Mouse (Mus musculus) thymus, postnatal 14 days (tissue): ENCODE results near the gene Cep97.
"Not testable (repeated sequence)": the region's sequence is repeated elsewhere in the genome, so short reads cannot be mapped to it uniquely, and the experiment has no call there.

Source experiments
- DNase-seq: peaks from one replicate; pipeline ENCODE4 v3.0.0; 2021

Cep97 gene

DNA sequence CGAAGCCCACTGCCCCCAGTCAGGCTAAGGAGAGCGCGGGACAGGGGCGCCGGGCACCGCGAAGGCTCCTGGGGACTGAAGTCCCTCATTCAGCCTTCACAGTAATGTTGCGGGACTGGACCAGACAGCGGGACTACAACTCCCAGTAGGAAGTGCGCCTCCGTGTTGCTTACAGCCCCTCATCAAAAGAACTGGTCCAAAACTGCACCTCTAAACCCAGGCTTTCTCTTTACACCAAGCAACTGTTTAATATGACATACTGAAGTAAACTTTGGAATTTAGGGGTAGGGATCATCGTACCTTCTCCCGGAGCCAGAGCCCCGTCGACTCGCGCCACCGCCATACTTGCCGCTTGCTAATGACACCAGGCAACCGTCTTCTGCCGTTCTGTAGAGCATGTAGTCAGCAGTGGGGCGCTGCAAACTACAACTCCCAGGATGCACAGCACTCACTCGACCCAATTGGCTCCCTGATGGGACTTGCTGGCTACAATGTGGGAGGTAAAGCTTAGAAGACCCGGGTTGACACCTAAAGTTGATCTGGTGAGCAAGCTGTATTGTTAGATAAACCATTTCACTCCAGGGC lies at the start of gene Cep97:
TSS of gene Cep97 (minus strand) at position 403 of the 585 bp plus-strand sequence.
- peak; percentile 93 for DNase-seq

GRCm38 (mm10) chr16:55974903-55975285 lies 40.2 kb upstream of the Cep97 start:
- no peak for DNase-seq

DNA sequence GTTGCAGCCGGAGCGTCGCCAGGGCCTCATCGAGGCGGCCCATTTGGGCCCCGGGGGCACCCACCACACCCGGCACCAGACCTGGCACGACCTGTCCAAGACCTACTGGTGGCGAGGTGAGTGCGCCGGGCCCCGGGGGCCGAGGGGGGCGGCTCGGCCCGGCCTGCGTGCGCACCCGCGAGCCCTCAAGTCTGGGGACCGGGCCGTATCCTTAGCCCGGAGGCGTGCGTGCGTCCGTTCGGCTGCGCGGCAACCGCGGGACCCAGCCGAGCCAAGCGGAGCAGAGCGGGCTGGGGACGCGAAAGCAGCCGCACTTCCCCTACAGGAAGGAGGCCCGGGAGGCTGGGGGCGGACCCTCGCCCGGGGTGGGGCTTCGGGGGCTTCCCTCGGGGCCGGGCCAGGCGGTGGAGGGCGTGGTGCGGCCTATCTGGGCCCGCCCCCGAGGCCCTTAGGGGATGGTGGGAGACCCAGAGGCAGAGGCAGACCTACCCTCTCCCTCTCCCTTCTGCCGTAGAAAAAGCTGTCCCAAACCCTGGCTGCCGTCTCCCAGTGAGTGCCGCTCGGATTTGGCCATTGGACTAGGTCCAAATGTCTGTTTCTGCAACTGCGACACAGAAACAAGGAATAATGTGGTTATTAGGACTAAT lies 39.7 kb upstream of the Cep97 start:
- peak; percentile 97 for DNase-seq

DNA sequence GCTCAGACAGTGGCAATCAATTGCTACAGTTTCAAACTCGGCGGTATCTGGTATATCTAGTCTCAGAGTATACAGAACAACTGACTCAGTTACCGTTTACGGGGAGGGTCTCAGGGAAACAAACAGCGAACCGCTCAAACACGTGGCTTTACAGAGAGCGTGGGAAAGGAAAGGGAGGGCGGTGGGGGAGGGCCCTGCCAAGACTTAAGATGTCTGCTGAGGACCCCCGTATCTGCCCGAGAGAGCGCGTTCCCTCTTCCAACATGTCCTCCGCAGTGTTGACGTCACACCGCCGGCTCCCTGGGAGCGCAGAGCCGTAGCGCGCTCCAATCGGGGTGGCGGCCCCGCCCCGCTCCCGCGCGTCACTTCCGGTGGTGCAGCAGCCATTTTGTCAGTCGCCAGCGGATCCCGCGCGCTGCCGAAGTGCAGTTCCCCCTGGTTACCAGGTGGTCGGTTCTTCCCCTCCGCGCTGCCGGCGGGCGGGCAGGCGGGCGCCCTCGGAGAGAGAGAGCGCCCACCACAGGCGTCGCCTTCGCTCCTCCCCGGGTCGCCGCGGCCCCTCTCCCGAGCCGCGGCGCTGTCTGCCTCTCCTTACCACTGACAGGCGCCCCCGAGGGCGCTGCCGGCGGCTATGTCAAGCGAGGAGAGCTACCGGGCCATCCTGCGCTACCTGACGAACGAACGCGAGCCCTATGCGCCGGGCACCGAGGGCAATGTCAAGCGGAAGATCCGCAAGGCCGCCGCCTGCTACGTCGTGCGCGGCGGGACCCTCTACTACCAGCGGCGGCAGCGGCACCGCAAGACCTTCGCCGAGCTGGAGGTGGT lies 39.0 kb upstream of the Cep97 start, which contains the start of gene Zbtb11:
TSS of gene Zbtb11 (plus strand) at position 453 of the 825 bp plus-strand sequence.
- DNase-seq: peak; percentile 100

GRCm38 (mm10) chr16:55972626-55973201 lies 38.1 kb upstream of the Cep97 start:
- no peak for DNase-seq

DNA sequence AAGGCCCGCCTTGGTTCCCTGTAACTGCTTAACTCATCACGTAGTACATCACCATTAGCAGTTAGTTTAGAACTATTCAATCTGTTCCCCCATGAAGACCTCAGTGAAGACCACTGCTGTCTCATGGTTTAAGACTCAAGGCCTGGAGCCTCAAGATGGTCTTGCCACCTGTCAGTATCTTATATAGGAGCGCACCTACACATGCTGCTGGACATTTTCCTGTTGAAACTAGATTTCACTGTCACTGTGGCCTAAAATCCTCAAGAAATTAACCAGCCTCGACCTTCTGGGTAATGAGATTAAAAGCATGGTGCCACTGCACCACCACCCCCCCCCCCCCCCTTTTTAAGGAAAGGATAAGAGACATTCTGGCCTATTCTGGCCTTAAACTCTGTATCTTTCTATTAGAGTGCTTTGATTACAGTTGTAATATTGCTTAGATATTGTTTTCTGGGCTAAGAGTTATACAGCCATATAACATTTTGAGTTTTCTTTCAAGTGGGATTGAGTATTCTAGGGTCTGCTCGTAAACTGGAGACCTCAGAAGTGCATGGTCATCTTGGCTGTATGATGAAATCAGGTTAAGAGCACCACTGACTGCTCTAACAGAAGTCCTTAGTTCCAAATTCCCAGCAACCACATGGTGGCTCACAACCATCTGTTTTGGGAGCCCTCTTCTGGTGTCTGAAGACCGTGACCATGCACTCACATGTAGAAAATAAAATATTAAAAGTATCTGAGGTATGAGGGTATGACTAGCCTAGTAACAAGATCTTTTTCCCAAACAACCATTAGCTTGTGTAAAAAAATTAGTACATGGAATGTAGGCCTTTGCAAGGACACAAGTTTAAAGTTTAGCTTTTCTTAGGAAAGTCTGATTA lies 37.3 kb upstream of the Cep97 start:
- DNase-seq: no peak

DNA sequence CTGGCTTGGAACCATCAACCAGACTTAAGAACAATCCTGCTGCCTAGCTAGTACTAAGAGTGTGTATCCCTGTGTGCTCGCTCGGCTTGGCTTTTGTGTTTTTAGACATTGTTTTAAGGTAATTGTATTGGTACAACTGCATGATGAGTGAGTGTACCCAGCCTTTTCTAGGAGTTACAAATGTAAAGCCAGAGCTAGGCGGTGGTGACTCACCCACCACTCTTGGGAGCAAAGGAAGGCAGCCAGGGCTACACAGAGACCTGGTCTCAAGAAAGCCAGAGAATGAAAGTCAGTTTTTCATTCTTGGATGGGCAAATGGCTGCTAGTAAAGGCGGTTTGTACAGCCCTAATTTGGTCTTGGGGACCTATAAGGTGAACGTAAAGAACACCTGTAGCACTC lies 35.8 kb upstream of the Cep97 start:
- DNase-seq: no peak

DNA sequence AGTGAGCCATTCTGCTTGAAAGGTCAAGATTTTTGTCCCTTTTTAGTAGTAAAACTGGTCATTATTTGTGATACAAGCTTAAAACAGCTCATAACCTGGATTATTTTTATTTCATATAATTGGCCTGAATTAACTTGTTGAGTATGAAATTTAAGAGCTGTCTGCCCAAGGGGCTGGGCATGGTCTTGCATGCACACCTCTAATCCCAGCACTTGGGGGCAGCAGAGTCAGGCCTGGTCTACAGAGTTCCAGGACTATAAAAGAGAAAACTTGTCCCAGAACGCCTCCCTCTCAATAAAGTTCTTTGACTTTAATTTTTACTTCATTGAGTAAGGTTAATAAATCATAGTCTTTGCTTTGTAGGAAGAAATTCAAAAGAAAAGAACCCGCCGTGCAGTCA lies 34.5 kb upstream of the Cep97 start:
- peak; percentile 62 for DNase-seq

- DNase-seq: no peak
Observed at GRCm38 (mm10) chr16:55967221-55967620, 32.6 kb upstream of the Cep97 start.

GRCm38 (mm10) chr16:55966212-55966871 lies 31.7 kb upstream of the Cep97 start, which contains the start of gene Rpl24:
Gene Rpl24, plus strand, starts transcription at chr16:55966275.
- peak; percentile 94 for DNase-seq

DNA sequence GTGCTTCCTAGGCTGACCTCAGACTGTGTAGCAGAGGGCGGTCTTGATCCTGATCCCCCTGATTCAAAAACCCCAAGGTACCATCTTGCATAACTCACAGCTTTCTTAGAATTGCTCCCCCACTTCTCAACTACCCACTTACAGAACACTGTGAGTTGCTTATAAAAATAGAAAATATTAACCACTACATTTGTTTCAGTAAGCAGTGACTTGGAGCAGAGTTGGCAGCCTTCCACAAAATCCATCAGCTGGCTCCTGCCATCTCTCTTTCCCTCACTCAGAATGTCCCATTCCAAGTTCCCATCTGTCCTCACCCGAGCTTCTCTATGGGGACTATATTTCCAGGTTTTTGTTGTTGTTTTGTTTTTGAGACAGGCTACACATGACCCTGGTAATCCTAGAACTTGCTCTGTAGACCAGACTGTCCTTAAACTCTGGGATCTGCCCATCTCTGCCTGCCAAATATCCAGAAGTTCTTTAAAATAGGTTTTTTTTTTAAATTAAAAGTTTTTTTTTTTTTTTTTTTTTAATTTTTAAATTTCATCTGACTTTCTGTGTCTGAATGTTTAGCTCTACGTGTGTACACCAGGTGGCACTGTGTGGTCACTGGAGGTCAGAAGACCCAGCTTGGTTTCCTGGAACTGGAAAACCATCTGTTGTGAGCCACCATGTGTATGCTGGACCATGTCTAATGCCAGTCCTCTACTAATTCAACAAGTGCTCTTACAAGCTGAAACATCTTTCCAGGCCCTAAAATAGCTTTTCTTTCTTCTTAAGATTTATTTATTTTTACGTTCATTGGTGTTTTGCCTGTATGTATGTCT lies 29.7 kb upstream of the Cep97 start:
- DNase-seq: peak; percentile 59

GRCm38 (mm10) chr16:55963068-55963467 lies 28.4 kb upstream of the Cep97 start:
- not testable (repeated sequence) for DNase-seq

DNA sequence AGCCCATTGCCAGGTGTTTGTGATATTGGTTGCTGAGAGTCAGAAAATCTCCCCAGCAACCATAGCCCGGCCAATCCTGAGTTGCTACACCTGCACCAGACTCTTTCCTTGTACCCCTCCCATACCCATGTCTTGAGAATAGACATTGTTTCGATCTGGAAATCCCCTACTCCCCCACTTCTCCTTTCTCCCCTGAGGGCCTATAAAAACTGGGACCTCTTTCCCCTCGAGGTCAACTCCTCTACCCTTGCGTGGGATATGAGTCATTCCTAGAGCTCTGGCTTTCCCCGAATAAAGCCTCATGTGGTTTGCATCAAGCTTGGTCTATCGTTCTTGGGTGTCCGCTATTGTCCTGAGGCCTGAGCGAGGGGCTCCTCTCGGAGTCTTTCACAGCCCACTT lies 19.5 kb upstream of the Cep97 start:
- DNase-seq: not testable (repeated sequence)

DNA sequence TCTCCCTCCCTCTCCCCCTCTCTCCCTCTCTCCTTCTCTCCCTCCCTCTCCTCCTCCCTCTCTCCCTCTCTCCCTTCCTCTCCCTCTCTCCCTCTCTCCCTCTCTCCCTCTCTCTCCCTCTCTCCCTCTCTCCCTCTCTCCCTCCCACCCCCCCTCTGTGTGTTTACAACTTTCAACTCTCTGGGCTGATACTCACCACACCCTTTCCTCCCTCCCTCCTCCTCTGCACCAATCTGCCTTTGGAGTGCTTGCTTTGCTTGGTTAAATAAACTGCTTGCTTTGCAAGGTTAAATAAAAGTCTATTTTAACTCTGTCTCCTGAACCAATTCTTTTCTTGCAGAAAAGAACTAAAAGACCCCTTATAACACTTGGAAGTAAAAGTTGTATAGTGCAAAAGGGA lies 18.1 kb upstream of the Cep97 start:
- DNase-seq: peak; percentile 54

DNA sequence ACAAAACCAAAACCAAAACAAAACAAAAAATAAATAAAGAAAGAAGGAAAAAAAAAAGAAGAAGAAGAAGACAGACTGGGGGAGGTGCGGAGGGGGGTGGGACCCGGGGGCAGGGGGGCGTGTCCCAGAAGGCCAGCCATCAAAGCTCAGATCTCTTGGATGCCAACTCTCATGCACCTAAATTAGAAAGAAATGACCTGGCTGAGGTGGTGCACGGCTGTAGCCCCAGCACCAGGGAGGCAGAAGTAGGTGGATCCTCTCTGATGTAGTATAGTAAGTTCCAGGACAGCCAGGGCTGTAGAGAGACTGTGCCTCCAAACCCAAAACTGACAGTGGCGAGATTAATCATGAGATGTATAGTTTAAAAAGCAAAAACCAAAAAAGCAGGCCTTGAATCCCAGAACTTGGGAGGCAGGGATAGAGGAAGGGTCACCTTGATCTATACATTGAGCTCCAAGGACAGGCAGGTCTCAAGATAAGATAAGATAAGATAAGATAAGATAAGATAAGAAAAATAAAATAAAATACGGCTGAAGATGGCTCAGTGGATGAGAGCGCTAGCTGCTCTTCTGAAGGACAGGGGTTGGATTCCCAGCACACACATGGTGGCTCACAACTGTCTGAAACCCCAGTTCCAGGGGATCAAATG lies 17.1 kb upstream of the Cep97 start:
- DNase-seq: peak; percentile 34

DNA sequence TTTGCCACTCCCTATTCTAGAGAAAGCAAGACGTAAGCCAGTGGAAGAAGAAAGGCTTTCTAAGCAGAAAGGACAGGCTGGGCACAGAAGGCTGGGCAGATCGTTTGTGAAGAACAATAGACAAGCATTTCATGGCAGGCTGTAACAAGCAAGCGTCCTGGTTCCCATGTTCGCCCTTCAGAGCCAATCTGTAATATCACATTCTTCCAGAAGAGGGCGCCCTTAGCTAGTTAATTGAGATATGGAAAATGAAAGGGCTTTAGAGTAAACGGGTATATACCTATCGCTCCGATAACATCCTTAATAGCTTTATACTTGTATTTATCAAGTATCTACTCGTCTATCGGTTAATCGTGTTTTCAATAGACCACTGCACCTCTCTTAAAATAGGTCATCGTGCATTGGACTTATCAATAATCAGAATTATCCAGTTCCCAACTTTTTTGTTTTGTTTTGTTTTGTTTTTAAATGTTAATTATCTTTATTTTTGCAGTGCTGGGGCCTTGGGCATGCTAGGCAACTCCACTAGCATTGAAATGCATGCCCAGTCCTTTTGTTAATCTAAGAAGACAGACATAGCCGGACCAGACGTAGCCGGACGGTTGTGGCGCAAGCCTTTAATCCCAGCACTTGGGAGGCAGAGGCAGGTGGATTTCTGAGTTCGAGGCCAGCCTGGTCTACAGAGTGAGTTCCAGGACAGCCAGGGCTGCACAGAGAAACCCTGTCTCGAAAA lies 16.5 kb upstream of the Cep97 start:
- DNase-seq: peak; percentile 92

- DNase-seq: peak; percentile 24
Observed at GRCm38 (mm10) chr16:55950462-55950861, 15.8 kb upstream of the Cep97 start.

- peak; percentile 94 for DNase-seq
Observed at GRCm38 (mm10) chr16:55948963-55949362, 14.3 kb upstream of the Cep97 start.

DNA sequence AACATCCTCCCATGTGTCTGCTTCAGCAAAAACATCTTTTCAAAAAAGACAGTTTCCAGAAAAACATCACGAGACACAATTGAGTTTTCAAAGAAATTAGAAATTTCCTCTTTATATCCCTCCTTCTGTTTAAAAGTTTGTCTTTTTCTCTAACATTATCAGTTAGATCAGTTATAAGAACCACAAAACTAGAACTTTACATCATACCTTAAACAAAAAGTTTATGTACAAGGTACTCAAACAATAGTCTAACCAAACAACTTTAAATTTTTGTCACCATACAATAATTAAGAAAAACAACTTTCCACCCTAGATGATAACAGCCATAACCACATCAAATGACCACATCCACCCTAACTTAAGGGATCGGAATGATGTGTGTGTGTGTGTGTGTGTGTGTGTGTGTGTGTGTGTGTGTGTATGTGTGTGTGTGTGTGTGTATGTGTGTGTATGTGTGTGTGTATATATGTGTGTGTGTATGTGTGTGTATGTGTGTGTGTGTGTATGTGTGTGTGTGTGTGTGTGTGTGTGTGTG lies 13.3 kb upstream of the Cep97 start:
- peak; percentile 24 for DNase-seq
